Mouse (Mus musculus): Measurements from ENCODE around the gene Pramef20. TPM values are rescaled to one million over a fixed set of nuclear protein-coding genes. Genes with fewer than 3 reads are reported as not detected.

Gene Pramef20
- polyA plus RNA-seq, 1 experiment from 2014 or later, result not detected

Other genes with a start within 250 kb of the Pramef20 start
- gene Oog3, start 215.3 kb downstream of the Pramef20 start, polyA plus RNA-seq (2015; fragmentation: Nextera tagmentation; extraction: Ambion mirVana), result not detected in 2 replicates
- gene Oog2, start 187.2 kb downstream of the Pramef20 start, polyA plus RNA-seq (2015; fragmentation: Nextera tagmentation; extraction: Ambion mirVana), result not detected in 2 replicates
- not detected in 2 replicates for gene C87977, start 164.6 kb downstream of the Pramef20 start, polyA plus RNA-seq (2015; fragmentation: Nextera tagmentation; extraction: Ambion mirVana)
- not detected in 2 replicates for gene Pramel5, start 97.4 kb downstream of the Pramef20 start, polyA plus RNA-seq (2015; fragmentation: Nextera tagmentation; extraction: Ambion mirVana)
- gene Gm13128, start 47.7 kb downstream of the Pramef20 start, polyA plus RNA-seq (2015; fragmentation: Nextera tagmentation; extraction: Ambion mirVana), result not detected in 2 replicates
- gene Gm13119, start 20.0 kb downstream of the Pramef20 start, polyA plus RNA-seq (2015; fragmentation: Nextera tagmentation; extraction: Ambion mirVana), result not detected in 2 replicates
- gene Pramef12, start 30.5 kb upstream of the Pramef20 start, polyA plus RNA-seq (2015; fragmentation: Nextera tagmentation; extraction: Ambion mirVana), result 0.17 and 0.41 TPM in 2 replicates
- gene 1700012P22Rik, start 60.8 kb upstream of the Pramef20 start, polyA plus RNA-seq (2015; fragmentation: Nextera tagmentation; extraction: Ambion mirVana), result not detected in 2 replicates
- not detected in 2 replicates for gene Gm9944, start 75.4 kb upstream of the Pramef20 start, polyA plus RNA-seq (2015; fragmentation: Nextera tagmentation; extraction: Ambion mirVana)
- not detected in 2 replicates for gene Aadacl3, start 85.8 kb upstream of the Pramef20 start, polyA plus RNA-seq (2015; fragmentation: Nextera tagmentation; extraction: Ambion mirVana)
- gene 9430007A20Rik, start 141.9 kb upstream of the Pramef20 start, polyA plus RNA-seq (2015; fragmentation: Nextera tagmentation; extraction: Ambion mirVana), result not detected in 2 replicates
- not detected in 2 replicates for gene Gm13124, start 187.2 kb upstream of the Pramef20 start, polyA plus RNA-seq (2015; fragmentation: Nextera tagmentation; extraction: Ambion mirVana)
- gene Aadacl4, start 235.8 kb upstream of the Pramef20 start, polyA plus RNA-seq (2015; fragmentation: Nextera tagmentation; extraction: Ambion mirVana), result not detected in 2 replicates